Mouse (Mus musculus): ENCODE data around the gene Slc39a10.

Gene Slc39a10

GRCm38 (mm10) chr1:46892752-46893151 is at the start of gene Slc39a10:
Gene Slc39a10 (minus strand): TSS chr1:46892852.
- DNase-seq, result no peak

- DNase-seq, result no peak
Measured at GRCm38 (mm10) chr1:46939295-46939694, 46.6 kb upstream of the Slc39a10 start.

GRCm38 (mm10) chr1:46937641-46938040 is 45.0 kb upstream of the Slc39a10 start:
- DNase-seq, result no peak

GRCm38 (mm10) chr1:46927104-46927503 is 34.5 kb upstream of the Slc39a10 start:
- no peak for DNase-seq

- DNase-seq, result no peak
Measured at GRCm38 (mm10) chr1:46926239-46926638, 33.6 kb upstream of the Slc39a10 start.

- DNase-seq, result no peak
Measured at GRCm38 (mm10) chr1:46924992-46925391, 32.3 kb upstream of the Slc39a10 start.

- no peak for DNase-seq
Measured at GRCm38 (mm10) chr1:46922904-46923303, 30.3 kb upstream of the Slc39a10 start.

- DNase-seq, result no peak
Measured at GRCm38 (mm10) chr1:46921630-46922029, 29.0 kb upstream of the Slc39a10 start.

GRCm38 (mm10) chr1:46916237-46916636 is 23.6 kb upstream of the Slc39a10 start:
- no peak for DNase-seq

GRCm38 (mm10) chr1:46914349-46914748 is 21.7 kb upstream of the Slc39a10 start:
- DNase-seq, result no peak

- no peak for DNase-seq
Measured at GRCm38 (mm10) chr1:46912506-46913156, 20.0 kb upstream of the Slc39a10 start.

GRCm38 (mm10) chr1:46910154-46910553 is 17.5 kb upstream of the Slc39a10 start:
- no peak for DNase-seq

- no peak for DNase-seq
Measured at GRCm38 (mm10) chr1:46905706-46906105, 13.1 kb upstream of the Slc39a10 start.

- no peak for DNase-seq
Measured at GRCm38 (mm10) chr1:46902102-46902683, 9.5 kb upstream of the Slc39a10 start.

GRCm38 (mm10) chr1:46894281-46894842 is 1.7 kb upstream of the Slc39a10 start:
- no peak for DNase-seq

- DNase-seq, result no peak
Measured at GRCm38 (mm10) chr1:46888726-46889125, 3.9 kb downstream of the Slc39a10 start.

- no peak for DNase-seq
Measured at GRCm38 (mm10) chr1:46888324-46888723, 4.3 kb downstream of the Slc39a10 start.

GRCm38 (mm10) chr1:46887908-46888307 is 4.7 kb downstream of the Slc39a10 start:
- no peak for DNase-seq

- no peak for DNase-seq
Measured at GRCm38 (mm10) chr1:46886091-46886490, 6.6 kb downstream of the Slc39a10 start.

- no peak for DNase-seq
Measured at GRCm38 (mm10) chr1:46885231-46885630, 7.4 kb downstream of the Slc39a10 start.

- DNase-seq, result no peak
Measured at GRCm38 (mm10) chr1:46879951-46880350, 12.7 kb downstream of the Slc39a10 start.

GRCm38 (mm10) chr1:46873770-46874169 is 18.9 kb downstream of the Slc39a10 start:
- no peak for DNase-seq

GRCm38 (mm10) chr1:46869788-46870187 is 22.9 kb downstream of the Slc39a10 start:
- no peak for DNase-seq

GRCm38 (mm10) chr1:46864175-46864885 is 28.3 kb downstream of the Slc39a10 start:
- no peak for DNase-seq

Measured in right cerebral cortex, postnatal 14 days (tissue).